Mouse (Mus musculus) testis, adult 2 months (tissue): ENCODE data around the gene Adamtsl1.

ENCODE experiments used
- CTCF ChIP-seq: fragments of 200-500 bp; IDR thresholded peaks from 2 replicates; pipeline ENCODE4 v1.5.1; 2012; ENCODE audit warnings: low read depth, mild to moderate bottlenecking, inconsistent platforms, low read length, moderate library complexity; ENCODE audit not compliant: control insufficient read depth, insufficient read depth, insufficient replicate concordance
- POLR2A ChIP-seq: fragments of 200-500 bp; IDR thresholded peaks from 2 replicates; pipeline ENCODE4 v1.6.1; 2012; ENCODE audit warnings: low read depth, mild to moderate bottlenecking, inconsistent platforms, low read length, moderate library complexity; ENCODE audit not compliant: control insufficient read depth

DNA sequence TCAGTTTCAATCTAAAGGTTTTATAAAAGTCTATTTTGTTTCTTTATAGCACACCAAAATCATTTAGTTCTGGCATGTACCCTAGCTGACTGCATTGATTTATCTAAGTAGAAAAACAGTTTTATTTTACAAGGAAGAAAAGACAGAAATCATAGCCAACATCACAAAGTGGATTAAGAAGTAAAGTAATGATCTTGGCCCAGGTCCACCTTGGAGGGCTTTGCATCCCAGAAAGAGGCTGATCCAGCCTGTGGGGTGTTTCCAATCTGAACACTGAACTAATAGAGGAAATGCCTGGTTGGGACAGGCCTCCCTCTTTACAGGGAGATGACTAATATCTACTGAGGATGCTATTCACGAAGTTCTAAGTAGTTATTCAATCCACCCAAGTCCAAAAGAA, 163.6 kb downstream of the Adamtsl1 start:
- no peak for TF ChIP-seq CTCF
- no peak for TF ChIP-seq POLR2A
